Mouse (Mus musculus): ENCODE results near the gene Mmp11. TPM values are rescaled to one million over a fixed set of nuclear protein-coding genes. Genes with fewer than 3 reads are reported as not detected.

Gene Mmp11
- polyA plus RNA-seq, 1 experiment from 2014 or later: 245 TPM

DNA sequence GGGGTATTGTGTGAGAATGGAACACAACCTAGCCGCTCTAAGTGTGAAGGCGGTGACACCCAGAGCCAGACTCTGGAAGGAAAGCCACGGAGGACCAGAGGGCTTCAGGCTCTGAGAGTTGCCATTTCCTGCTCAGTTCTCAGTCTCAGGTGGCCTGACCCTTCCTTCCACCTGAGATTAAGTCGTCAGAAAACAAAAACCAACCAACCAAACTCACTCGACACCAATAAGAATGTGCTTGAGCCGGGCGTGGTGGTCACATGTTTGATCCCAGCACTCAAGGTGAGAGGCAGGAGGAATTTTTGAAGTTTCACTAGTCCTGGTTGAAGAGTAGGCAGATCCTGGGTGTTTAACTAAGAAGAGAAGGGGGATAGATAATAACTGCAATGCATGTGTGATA is 9.6 kb upstream of the Mmp11 start:
- H3K4me1 ChIP-seq: peaks cover 7% of the 10 kb centered on the region
- no peaks in the 10 kb centered on the region for H3K9me3 ChIP-seq
- H3K27me3 ChIP-seq: peaks cover 11% of the 10 kb centered on the region; the same call in 1 of the 2 replicates
- H3K36me3 ChIP-seq: no peaks in the 10 kb centered on the region
- H3K4me2 ChIP-seq: no peak overlapping the region
- no peak overlapping the region for H3K4me3 ChIP-seq
- H3K27ac ChIP-seq: no peak overlapping the region
- 79% methylated on average over 7 of the region's 7 CpGs for WGBS
- H3K9ac ChIP-seq: no peak overlapping the region
- no peak for ATAC-seq (ENCODE audit: insufficient number of reproducible peaks, low FRiP score, low TSS enrichment, low read depth)

DNA sequence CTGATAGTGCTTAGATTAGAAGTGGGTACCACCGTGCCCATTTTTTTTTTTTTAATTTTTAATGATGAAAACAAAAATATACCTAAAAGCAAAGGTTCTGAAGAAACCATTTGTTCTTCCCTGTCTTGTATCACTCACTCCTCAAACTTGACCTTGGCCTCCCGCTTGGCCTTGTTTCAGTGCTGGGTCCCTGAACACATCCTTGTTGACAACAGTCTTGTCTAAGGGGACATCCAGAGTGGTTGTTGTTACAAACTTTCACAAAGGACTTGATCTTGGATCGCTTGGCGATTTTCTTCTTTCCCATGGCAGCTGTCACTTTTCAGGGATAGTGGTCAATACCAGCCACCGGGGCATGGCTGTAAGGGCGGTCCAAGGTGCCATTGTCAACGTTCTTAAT is 8.9 kb upstream of the Mmp11 start:
- Histone ChIP-seq H3K9me3 (no peaks in the 10 kb centered on the region), H3K9ac (no peak overlapping the region), H3K4me3 (no peak overlapping the region), H3K27me3 (peaks cover 6% of the 10 kb centered on the region; the same call in 1 of the 2 replicates), H3K4me1 (0 out of 2 replicates have a peak, but pooled peaks cover under 1% of the 10 kb centered on the region), H3K4me2 (no peak overlapping the region), H3K36me3 (no peaks in the 10 kb centered on the region), H3K27ac (no peak overlapping the region)
- WGBS: 92% methylated on average over 7 of the region's 7 CpGs
- no peak for ATAC-seq (ENCODE audit: insufficient number of reproducible peaks, low FRiP score, low TSS enrichment, low read depth)

DNA sequence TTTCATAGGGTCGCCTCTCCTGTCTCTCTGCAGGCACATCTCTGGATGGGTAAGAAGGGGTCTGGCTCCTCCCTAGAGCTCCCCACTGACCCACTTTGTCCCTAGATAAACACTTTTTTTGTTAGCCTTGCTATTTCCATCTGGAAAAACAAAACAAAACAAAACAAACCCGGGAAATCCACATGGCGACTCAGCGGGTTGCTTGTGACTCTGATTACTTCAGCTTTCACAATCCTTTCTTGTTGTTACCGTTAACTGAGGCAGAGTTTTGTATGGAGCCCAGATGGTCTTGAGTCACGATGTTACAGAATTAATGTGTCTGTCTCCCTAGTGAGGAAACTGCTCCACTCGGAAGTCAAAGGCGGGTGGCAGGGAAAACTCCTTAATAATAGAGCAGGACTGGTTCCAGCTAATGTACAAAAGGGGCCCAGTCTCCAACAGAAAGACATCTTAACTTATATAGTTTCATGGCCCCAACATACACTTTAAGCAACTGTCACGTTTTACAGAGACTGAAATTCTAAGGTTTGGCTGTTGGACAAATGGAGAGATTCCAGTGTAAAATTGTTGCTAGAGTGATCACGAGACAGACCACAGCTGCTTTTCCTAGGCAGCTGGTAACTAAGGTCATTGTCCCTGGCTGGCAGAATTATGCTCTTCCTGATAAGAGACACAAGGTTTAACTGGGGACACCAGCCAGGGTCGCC is 7.9 kb upstream of the Mmp11 start:
- Histone ChIP-seq H3K27me3 (no peaks in the 10 kb centered on the region), H3K4me2 (no peak overlapping the region), H3K4me1 (no peaks in the 10 kb centered on the region), H3K4me3 (no peak overlapping the region), H3K36me3 (no peaks in the 10 kb centered on the region), H3K27ac (no peak overlapping the region), H3K9ac (no peak overlapping the region), H3K9me3 (no peaks in the 10 kb centered on the region)
- no peak for ATAC-seq (ENCODE audit: insufficient number of reproducible peaks, low FRiP score, low TSS enrichment, low read depth)
- 37% methylated on average over 11 of the region's 11 CpGs for WGBS

DNA sequence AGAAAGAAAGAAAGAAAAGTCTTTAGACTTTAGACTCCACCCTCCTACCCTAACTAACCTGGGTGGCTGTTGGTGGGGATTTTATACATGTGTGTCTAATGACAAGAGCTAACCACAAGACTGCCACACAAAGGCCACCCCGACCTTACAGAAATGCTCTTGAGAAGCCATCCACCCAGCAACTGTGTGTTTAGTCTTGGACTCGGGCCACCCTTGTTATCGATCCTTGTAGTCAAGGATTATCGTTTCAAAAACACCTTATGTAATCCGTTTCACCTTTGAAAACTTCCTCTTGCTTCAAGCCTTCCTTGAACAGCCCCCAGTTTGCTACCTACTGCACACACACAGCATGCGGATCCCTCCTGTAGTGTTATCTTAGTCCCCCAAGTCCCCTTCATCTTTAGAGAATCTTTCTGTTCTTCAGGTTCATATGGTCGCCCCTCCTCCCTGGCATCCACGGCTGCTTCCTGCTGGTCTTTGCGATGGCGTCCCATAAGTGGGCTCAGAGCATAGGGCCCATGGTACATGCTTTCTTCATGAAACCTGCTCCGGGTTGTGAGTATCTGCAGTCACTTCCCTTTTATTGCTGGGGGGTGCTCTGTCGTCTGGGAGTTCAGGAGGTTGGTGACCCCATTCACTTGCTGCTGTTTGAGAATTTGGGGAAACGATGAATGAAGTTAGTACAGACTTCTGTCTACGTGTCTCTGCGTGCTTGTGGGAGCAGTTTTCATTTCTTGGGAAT is 6.6 kb upstream of the Mmp11 start, which contains the start of gene Vpreb3:
TSS of gene Vpreb3 (plus strand) at position 322 of the 742 bp plus-strand sequence.
- WGBS: 78% methylated on average over 15 of the region's 15 CpGs

DNA sequence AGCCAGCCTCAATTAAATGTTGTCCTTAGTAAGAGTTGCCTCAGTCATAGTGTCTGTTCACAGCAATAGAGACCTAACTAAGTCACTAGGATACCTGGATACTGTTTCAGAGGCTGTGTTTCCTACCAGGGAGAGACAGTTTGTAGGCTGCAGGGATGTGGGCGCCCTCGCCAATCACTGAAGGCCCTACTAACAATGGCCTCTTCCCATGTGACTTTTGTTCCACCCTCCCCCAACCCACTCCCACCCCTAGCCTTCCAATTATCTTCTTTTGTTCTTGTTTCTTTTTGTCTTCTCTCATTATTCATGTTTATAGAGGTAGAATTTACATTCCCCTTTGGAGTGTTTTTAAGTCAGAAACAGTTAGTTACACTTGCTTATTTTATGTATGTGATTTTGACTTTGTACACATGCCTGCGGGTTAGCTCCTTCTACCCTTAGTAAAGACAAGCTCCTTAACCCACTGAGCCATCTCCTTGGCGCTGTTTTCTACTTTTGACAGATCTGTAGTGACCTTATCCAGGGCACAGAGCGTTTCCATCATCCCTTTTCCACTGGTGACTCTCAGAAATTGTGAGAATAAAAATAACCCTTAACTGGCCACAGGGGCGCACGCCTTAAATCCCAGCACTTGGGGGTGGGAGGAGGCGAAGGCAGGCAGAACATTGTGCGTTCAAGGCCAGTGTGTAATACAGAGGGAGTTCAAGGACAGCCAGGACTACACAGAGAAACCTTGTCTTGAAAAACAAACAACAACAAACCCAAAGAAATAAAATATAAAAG is 4.9 kb upstream of the Mmp11 start:
- Histone ChIP-seq H3K4me1 (peaks cover under 1% of the 10 kb centered on the region), H3K27me3 (peaks cover 13% of the 10 kb centered on the region)
- WGBS: 76% methylated on average over 9 of the region's 9 CpGs

More for the DNA sequence above, 6.6 kb upstream of the Mmp11 start, which contains the start of gene Vpreb3:
- Histone ChIP-seq H3K4me1 (no peaks in the 10 kb centered on the region), H3K27me3 (no peaks in the 10 kb centered on the region), H3K4me3 (no peak within 1 kb of the TSS), H3K36me3 (no peaks in the 10 kb centered on the region), H3K9me3 (no peaks in the 10 kb centered on the region), H3K9ac (no peak within 1 kb of the TSS), H3K4me2 (no peak within 1 kb of the TSS), H3K27ac (no peak within 1 kb of the TSS)
- no peak for ATAC-seq (ENCODE audit: insufficient number of reproducible peaks, low FRiP score, low TSS enrichment, low read depth)

DNA sequence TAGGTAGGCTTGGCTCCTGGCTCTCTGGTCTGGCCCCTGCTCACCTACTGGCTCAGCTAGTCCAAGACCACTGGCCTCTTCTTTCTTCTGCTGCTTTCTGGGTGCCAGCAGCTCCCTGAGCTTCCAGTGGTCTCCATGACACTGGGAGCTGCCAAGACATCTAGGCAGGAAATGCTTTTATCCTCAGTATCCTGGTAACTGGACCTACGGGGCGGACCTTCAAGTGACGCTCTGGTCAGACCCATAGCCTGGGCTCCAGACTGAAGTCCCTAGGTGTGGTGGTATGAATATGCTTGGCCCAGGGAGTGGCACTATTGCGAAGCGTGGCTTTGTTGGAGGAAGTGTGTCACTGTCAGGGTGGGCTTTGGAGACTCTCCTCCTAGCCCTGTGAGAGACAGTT is 4.2 kb upstream of the Mmp11 start, which contains the start of gene Gm867:
TSS of gene Gm867 (minus strand) at position 153 of the 400 bp plus-strand sequence.
- Histone ChIP-seq H3K9me3 (no peaks in the 10 kb centered on the region), H3K9ac (no peak within 1 kb of the TSS), H3K36me3 (no peaks in the 10 kb centered on the region), H3K27ac (no peak within 1 kb of the TSS), H3K27me3 (peaks cover 20% of the 10 kb centered on the region), H3K4me3 (no peak within 1 kb of the TSS), H3K4me2 (no peak within 1 kb of the TSS), H3K4me1 (peaks cover 7% of the 10 kb centered on the region)
- ATAC-seq (ENCODE audit: insufficient number of reproducible peaks, low FRiP score, low TSS enrichment, low read depth): no peak
- 76% methylated on average over 5 of the region's 5 CpGs for WGBS

More for the DNA sequence above, 4.9 kb upstream of the Mmp11 start:
- H3K27ac ChIP-seq: no peak overlapping the region
- no peaks in the 10 kb centered on the region for H3K9me3 ChIP-seq
- no peak overlapping the region for H3K9ac ChIP-seq
- no peak overlapping the region for H3K4me2 ChIP-seq
- no peaks in the 10 kb centered on the region for H3K36me3 ChIP-seq
- H3K4me3 ChIP-seq: no peak overlapping the region
- ATAC-seq (ENCODE audit: insufficient number of reproducible peaks, low FRiP score, low TSS enrichment, low read depth): no peak

DNA sequence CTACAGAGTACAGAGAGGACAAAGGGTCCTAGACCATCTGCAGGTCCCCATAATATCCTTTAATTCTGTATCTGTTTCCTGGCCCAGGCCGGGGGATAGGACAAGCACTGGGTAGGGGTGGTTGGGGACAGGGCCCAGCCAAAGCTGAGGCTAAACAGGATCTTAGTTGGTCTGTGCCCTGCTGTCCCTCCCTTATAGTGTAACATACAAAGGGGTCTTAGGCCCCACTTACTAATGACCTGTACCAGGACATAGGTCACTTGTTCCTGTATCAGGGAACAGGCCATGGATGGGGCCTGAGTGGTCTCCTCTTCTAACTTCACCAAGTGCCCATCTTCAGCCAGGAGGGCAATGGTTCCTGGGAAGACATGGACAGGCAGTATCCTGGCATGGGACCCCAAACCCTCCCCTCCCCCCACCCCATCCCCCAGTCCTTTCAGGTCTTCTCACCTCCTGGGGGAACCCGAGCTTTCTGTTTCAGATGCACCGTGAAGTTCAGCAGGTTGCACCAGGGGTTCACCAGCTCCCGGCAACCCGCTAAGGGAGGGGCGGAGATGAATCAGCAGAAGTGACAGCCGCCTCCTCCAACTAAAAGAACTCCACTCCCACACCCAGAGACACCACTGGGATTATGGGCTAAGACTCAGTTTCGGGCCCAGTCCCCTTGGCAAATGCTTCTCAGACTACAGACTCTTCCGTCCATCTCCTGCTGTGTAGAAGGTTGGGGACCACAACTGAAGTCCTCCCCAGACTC is 3.4 kb upstream of the Mmp11 start:
- Histone ChIP-seq H3K4me2 (no peak overlapping the region), H3K27ac (no peak overlapping the region), H3K36me3 (no peaks in the 10 kb centered on the region), H3K27me3 (peaks cover 21% of the 10 kb centered on the region), H3K9ac (no peak overlapping the region), H3K4me3 (no peak overlapping the region), H3K9me3 (no peaks in the 10 kb centered on the region), H3K4me1 (peaks cover 10% of the 10 kb centered on the region)
- WGBS: 51% methylated on average over 9 of the region's 9 CpGs
- no peak for ATAC-seq (ENCODE audit: insufficient number of reproducible peaks, low FRiP score, low TSS enrichment, low read depth)

DNA sequence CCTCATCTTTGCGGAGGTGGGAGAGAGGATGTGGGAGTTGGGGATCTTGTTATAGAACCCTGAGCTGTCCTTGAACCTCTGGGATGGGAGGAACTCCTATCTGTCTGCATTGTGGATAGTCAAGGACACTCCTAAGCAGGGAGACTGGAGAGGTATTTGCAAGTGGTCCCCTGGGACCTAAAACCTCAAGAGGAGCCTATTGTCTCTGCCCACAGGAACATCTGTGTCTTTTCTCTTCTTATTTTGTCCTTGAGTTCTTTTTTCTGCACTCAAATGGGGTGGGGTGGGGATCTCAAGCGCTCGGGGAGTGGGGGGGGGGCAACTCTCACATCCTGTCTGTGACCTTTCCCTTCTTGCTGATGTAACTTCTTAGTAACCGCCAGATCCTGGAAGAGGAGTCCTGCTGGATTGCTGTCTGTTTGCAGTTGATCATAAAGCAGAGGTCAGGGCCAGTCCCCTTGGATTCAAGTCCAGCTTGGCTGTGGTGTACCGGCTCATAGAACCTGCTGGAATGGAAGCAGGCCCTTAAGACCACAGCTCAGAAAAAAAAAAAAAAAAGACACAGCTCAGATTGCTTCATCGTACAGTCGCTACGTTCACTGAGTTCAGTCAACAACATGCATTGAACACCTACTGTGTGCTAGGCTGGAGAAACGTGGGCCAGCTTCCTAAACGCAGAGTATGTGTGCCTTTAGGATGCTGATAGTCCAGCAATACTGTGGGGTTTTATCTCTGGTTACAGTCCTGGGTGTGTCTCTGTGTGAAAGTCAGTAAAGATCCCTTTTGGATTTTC is 1.8 kb upstream of the Mmp11 start:
- Histone ChIP-seq H3K27me3 (peaks cover 21% of the 10 kb centered on the region), H3K36me3 (no peaks in the 10 kb centered on the region), H3K4me3 (no peak overlapping the region), H3K4me1 (peaks cover 11% of the 10 kb centered on the region), H3K27ac (no peak overlapping the region), H3K9ac (no peak overlapping the region), H3K4me2 (no peak overlapping the region), H3K9me3 (no peaks in the 10 kb centered on the region)
- WGBS: 63% methylated on average over 10 of the region's 10 CpGs
- ATAC-seq (ENCODE audit: insufficient number of reproducible peaks, low FRiP score, low TSS enrichment, low read depth): no peak

DNA sequence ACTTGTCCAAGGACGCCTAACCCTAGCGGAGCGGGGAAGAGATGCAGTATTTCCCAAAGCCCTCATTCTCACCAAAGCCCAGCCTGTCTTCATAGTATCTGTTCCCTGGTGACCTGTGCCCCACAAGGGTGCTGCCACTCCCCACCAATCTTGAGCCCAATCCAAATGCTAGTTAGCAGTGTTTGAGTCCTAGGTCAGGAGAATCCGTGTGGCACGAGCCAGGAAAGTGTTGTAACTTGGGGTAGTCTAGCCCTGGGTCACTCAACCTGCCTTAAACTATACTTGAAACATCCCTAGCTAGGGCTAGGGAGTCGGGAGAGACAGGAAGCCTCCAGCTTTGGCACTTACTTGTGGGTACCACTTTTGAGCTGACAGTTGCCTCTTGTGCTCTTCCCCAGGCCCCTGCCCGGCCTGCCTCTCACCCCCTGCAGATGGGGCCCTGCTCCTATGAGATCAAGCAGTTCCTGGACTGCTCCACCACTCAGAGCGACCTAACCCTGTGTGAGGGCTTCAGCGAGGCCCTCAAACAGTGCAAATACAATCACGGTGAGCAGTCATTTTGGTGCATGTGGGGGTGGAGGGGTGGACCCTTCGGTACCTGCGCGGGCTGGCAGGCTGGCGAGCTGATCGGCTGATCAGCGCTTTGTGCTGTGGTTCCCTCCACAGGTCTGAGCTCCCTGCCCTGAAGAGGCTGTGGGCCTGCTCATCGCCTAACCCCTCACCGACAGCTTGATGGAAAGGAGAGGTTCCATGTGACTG is 792 bp upstream of the Mmp11 start:
- Histone ChIP-seq H3K27ac (no peak overlapping the region), H3K4me2 (no peak overlapping the region), H3K4me1 (peaks cover 19% of the 10 kb centered on the region), H3K27me3 (peaks cover 21% of the 10 kb centered on the region), H3K9me3 (no peaks in the 10 kb centered on the region), H3K9ac (no peak overlapping the region), H3K4me3 (no peak overlapping the region), H3K36me3 (no peaks in the 10 kb centered on the region)
- 45% methylated on average over 18 of the region's 18 CpGs for WGBS
- ATAC-seq (ENCODE audit: insufficient number of reproducible peaks, low FRiP score, low TSS enrichment, low read depth): no peak

DNA sequence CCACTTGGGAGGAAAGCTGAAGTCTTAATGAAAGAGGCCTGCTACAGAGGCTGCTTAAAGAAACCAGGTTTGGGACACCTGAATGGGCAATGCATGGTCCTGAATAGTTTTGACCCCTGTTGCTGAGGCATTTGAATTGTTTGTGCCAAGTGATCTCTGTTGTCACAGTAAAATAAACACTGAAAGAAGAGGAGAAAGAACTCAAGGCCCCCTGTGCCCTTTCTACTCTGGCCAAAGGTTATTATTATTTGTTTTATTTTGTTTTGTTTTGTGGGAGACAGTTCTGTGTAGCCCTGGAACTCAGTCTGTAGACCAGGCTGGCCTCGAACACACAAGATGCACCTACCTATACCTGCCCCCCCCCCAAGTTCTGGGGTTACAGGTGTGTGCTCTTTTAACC is 1.3 kb downstream of the Mmp11 start:
- no peak for ATAC-seq (ENCODE audit: insufficient number of reproducible peaks, low FRiP score, low TSS enrichment, low read depth)
- Histone ChIP-seq H3K4me3 (no peak overlapping the region; the same call in 1 of the 2 replicates), H3K36me3 (no peaks in the 10 kb centered on the region), H3K27me3 (peaks cover 21% of the 10 kb centered on the region), H3K27ac (no peak overlapping the region), H3K9me3 (no peaks in the 10 kb centered on the region), H3K4me2 (no peak overlapping the region), H3K9ac (no peak overlapping the region), H3K4me1 (peaks cover 40% of the 10 kb centered on the region)
- WGBS: 75% methylated on average over 1 of the region's 1 CpGs

Measured in limb, embryonic 15.5 days (tissue).